Mouse (Mus musculus) small intestine, adult 2 months (tissue): Measurements from ENCODE around the gene Kcnk3.

ENCODE experiments used
- CTCF ChIP-seq: fragments of 200-500 bp; IDR thresholded peaks from 2 replicates; pipeline ENCODE4 v1.5.1; 2012; ENCODE audit warnings: low read depth, mild to moderate bottlenecking, control low read depth, inconsistent platforms, low read length, moderate library complexity, mixed read lengths; ENCODE audit not compliant: insufficient replicate concordance, insufficient read length; ENCODE audit errors: extremely low read depth
- POLR2A ChIP-seq: fragments of 200-500 bp; IDR thresholded peaks from 2 replicates; pipeline ENCODE4 v1.6.1; 2012; ENCODE audit warnings: low read depth, mild to moderate bottlenecking, control low read depth, inconsistent platforms, low read length, moderate library complexity

DNA sequence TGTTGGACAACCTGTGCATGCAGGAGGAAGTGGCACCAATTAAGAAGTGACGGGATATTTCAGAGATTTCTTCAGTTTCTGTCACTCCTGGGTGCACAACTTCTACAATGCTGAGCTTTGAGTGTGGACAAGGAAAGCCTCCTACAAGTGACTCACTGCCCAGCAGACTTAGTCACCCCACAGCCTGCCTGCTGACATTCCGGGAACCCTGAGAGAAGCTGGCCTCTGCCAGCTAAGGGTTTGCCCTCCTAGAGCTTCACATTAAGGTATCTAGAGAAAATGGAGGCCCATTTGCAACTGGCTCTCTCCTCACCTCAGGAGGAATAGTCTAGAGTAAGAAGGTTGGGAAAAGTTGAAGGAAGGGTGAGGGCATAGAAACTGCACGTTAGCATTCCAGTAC is 63.6 kb downstream of the Kcnk3 start:
- TF ChIP-seq CTCF (no peak), POLR2A (no peak)
